Mouse (Mus musculus) CH12.LX (cell line): ENCODE measurements around the gene Nptx1.

Source experiments
- CTCF ChIP-seq, 2 experiments: IDR thresholded peaks in 1 of 2; conservative IDR thresholded peaks in 1 of 2; 2 replicates each; pipeline ENCODE4 v1.5.1; 2011 to 2012; ENCODE audit warnings: low read depth in 2 of 2, low read length in 2 of 2, improper control_type of control experiment in 1 of 2, inconsistent platforms in 1 of 2, mild to moderate bottlenecking in 1 of 2, moderate library complexity in 1 of 2
- MXI1 ChIP-seq: IDR thresholded peaks from 2 replicates; pipeline ENCODE4 v1.6.1; 2011; ENCODE audit warnings: mild to moderate bottlenecking, low read depth, low read length, improper control_type of control experiment
- POLR2A ChIP-seq: IDR thresholded peaks from 2 replicates; pipeline ENCODE4 v1.6.1; 2011; ENCODE audit warnings: low read depth, mild to moderate bottlenecking, improper control_type of control experiment, low read length
- SMC3 ChIP-seq: IDR thresholded peaks from 2 replicates; pipeline ENCODE4 v1.6.1; 2011; ENCODE audit warnings: low read depth, low read length, improper control_type of control experiment
- TCF12 ChIP-seq: IDR thresholded peaks from 2 replicates; pipeline ENCODE4 v1.6.1; 2014; ENCODE audit warnings: low read depth, mild to moderate bottlenecking, inconsistent platforms, low read length, improper control_type of control experiment
- ZKSCAN1 ChIP-seq: IDR thresholded peaks from 2 replicates; pipeline ENCODE4 v1.6.1; 2012; ENCODE audit warnings: low read depth, inconsistent platforms, low read length, improper control_type of control experiment, borderline replicate concordance

DNA sequence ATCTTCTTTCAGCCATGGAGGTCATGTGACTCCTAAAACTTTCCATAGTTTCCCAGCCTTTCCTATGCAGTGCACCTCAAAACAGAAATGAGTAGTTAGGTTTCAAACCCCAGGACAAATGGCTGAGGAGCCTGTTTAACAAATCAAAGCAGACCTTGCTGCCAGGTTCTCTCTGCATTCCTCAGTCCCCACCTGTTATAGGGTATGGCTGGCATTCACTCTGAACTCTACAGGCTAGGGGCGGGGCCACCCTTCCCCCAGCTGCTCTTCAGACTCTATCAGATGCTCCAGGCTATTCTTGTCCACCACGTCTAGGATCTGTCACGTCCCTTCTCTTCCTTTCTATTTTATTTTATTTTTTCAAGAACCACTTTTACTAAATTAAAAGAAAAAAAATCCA, 46.4 kb upstream of the Nptx1 start:
- no peak for TF ChIP-seq ZKSCAN1
- TF ChIP-seq TCF12, result no peak
- TF ChIP-seq CTCF (conservative IDR thresholded peaks at IDR 0.05 in 1 of 2, IDR thresholded peaks at IDR 0.05 in 1 of 2; ENCODE audit: low read depth in 2 of 2, low read length in 2 of 2), result no peak
- no peak for TF ChIP-seq POLR2A
- no peak for TF ChIP-seq SMC3
- TF ChIP-seq MXI1, result no peak
